Mouse (Mus musculus): ENCODE measurements around the gene Arnt.

GRCm38 (mm10) chr3:95520100-95520499 is 85.9 kb downstream of the Arnt start:
- no peak for TF ChIP-seq CTCF (conservative IDR thresholded peaks at IDR 0.05; ENCODE audit: low read length)
- TF ChIP-seq NANOG (IDR thresholded peaks at IDR 0.05; ENCODE audit: borderline replicate concordance, low read length): no peak
- TF ChIP-seq POU5F1 (IDR thresholded peaks at IDR 0.05; ENCODE audit: borderline replicate concordance, low read length): no peak

Measured in E14TG2a.4 (cell line).